Mouse (Mus musculus): ENCODE results near the gene Nfatc2.
A peak's percentile ranks its signal among the peaks of the same experiment; 100 is the strongest.

Nfatc2 gene

DNA sequence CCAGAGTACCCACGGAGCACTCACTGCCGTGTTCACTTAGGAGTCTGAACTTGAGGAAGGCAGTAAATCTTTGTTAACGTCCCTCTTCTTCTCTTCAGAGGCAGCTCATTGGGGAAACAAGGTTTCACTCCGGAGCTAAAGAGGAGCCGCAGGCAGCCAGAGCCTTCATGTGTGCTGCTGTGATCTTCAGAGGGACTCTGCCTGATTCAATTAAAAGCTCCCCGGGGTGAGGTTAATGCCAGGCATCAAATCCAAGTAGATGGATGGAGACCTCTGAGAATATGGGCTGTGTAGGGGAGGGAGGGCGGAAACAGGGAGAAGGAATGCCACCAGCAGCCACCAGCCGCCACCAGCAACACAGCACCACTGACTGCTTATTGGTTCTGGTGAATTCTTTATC, 157.3 kb downstream of the Nfatc2 start:
- DNase-seq (ENCODE audit: low spot score in 2 of 2): no peak

DNA sequence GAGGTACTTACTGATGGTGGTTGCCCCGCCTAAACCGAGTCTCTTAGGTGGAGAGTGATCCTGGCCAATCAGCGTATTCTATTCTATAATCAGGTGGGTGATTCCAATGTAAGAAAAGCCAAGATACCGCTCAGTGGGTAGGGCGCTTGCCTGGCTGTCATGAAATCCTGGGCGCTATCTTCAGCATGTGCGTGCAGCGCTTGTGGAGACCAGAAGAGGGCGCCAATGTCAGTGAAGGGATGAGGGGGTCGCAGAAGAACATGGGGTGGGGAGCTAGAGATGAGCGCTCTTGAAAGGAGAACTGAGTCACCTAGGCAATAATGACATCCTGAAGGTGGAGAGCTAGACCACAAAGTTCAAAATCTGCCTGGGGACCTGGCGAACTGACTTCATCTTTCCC, 160.0 kb downstream of the Nfatc2 start:
- DNase-seq (ENCODE audit: low spot score in 2 of 2): no peak

DNA sequence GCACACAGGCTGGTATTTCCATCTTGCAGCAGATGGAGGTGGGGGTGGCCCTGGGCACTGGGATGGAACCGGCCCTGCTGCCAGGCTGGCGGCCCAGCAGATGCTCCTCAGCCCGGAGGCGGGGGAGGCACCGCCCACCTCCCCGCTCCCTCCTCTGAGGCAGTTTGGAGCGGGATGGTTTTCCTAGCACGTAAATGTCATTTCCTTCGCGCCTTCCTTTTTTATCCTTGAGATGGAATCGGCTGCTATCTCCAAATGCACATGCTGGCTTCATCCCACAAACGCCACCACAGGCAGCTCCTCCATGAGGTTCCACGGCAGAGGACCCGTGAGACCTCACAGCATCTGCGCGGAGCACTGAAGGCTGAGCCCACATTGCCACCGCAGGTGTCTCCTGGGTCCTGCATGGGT, 160.5 kb downstream of the Nfatc2 start:
- no peak for DNase-seq (ENCODE audit: low spot score in 2 of 2)

DNA sequence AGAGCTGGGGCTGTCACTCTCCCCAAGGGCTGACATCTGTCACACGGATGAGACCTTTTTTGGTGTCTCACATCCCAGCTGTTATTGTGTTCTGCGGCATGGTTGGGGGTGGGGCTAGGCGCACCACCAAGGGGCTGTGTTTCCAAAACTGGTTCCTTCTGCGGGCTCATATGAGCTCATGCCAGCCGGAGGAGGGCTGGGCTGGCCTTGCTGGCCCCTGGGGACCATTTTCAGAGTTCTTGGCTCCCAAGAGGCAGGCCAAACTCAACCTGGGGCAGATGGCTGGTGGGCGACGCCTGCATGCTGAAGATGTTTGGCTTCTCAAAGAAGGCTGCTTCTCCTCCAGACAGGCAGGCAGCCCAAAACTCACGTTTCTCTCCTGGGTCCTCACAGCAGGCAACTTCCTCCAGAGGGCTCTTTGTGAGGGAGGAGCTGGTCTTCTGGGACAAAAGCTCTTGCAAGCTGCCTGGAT, 162.4 kb downstream of the Nfatc2 start:
- DNase-seq (ENCODE audit: low spot score in 2 of 2): no peak

DNA sequence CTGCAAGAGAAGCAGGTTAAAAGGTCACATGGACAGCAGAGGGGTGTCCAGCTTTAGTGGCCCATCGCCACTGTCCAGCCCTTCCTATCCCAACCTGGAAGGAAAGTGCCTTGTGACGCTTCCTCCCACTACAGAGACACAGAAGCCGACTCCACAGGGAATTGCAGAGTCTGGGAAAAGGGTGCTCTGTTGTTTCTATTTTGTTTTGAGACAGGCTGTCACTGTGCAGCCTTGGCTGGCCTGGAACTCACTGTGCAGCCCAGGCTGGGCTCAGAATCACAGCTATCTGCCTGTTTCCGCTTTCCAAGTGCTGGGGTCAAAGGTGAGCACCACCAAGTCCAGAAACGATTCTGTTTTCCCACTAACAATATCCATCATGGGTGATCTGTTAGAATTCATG, 167.3 kb downstream of the Nfatc2 start:
- peak in 1 of 2 experiments; percentile 9 for DNase-seq (ENCODE audit: low spot score in 2 of 2)

DNA sequence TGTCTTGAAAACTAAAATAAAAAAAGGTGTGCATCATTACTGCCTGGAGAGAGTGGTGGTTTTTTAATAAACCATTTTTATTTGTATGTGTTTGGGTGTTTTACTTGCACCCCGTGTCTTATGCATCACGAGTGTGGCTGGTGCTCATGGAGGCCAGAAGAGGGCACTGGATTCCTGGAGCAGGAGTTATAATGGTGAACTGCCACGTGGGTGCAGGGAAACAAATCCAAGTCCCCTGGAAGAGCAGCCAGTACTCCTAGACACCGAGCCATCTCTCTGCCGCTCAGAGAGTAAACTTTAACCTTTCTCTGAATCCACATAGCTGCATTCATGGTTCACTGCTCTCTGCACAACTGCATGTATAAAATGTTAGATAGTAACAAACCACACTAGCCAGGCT, 168.1 kb downstream of the Nfatc2 start:
- DNase-seq (ENCODE audit: low spot score in 2 of 2): no peak

DNA sequence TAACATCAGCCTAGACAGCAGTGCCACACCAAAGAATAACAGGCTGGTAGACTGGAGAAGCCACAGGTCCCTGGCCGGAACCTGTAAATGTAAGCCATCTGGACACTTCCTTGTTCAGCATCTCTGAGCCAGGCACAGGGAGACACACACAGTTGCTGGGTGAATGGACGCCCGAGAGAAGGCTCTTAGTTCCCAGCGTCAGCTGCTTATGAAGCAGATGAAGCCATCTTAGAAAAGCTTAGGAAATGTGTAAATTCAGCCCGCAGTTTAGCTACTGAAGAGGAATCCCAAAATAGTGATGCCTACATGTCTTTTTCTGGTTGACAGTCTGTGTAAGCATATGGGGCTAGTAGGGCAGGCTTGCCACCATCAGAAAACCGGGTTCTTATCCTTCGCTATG, 169.1 kb downstream of the Nfatc2 start:
- DNase-seq (ENCODE audit: low spot score in 2 of 2): no peak

DNA sequence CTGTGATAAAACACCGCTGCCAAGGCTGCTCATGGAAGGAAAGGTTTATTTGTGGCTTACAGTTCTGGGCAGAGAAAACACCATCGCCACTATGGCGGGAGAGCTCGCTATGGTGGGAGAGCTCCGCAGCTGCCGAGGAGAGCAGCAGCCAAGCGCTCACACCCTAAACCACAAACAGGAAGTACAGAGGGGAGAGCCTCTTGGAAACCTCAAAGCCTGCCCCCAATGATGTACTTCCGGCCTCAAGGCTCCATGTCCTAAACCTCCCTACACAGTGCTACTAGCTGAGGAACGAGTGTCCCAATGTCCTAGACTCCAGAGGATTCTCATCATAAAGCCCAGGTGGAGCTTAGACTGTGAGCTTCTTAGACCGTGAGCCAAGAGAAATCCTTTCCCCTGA, 171.9 kb downstream of the Nfatc2 start:
- DNase-seq (ENCODE audit: low spot score in 2 of 2): no peak

DNA sequence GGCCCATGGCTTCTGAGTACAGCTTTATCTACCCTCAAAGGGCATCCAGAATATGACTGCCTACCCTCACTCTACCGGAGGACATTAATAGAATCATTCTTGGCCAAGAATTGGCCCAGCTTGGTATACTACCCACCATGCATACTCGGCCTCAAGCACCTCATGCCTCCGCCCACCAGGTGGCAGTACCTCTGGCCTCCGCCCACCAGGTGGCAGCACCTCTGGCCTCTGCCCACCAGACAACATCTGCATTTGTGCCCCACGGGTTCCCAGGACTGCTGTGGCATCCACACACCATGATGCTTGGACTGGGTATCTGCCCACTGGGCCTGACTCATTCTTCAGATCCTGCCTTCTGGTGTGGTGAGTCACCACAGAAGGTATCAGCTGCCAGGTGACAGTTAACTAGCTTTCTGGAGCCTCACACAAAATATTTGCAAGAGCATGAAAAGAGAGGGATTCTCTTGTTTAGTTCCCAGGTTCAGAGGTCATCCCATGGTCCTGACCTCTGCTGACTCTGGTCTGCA, 173.0 kb downstream of the Nfatc2 start:
- DNase-seq (ENCODE audit: low spot score in 2 of 2): no peak

All from heart, adult 9 months (tissue).